Mouse (Mus musculus) embryonic facial prominence, embryonic 14.5 days (tissue): Measurements from ENCODE around the gene Gm5089. TPM values are rescaled to one million over a fixed set of nuclear protein-coding genes. Genes with fewer than 3 reads are reported as not detected.

ENCODE experiments used
- ATAC-seq: fragments of 200-750 bp; cut with Nextera tagmentation; 2 replicates; pipeline ENCODE4 v1.8.0; 2017; ENCODE audit warnings: low read depth, moderate number of reproducible peaks, moderate TSS enrichment
- DNase-seq: peaks from one replicate; pipeline ENCODE4 v3.0.0-alpha.2; 2015; ENCODE audit warnings: low spot score
- H3K27ac ChIP-seq: fragments of 300-500 bp; sonication (generic); replicated peaks from 2 replicates; pipeline ENCODE4 v1.5.1; 2014; ENCODE audit warnings: low read depth, mild to moderate bottlenecking, low read length, moderate library complexity
- H3K27me3 ChIP-seq: fragments of 300-500 bp; sonication (generic); replicated peaks from 2 replicates; pipeline ENCODE4 v1.6.1; 2014; ENCODE audit warnings: low read length; ENCODE audit not compliant: control insufficient read depth, insufficient read depth
- H3K36me3 ChIP-seq: fragments of 300-500 bp; sonication (generic); 2 replicates; pipeline ENCODE4 v1.6.1; 2014; ENCODE audit warnings: low read length, mixed read lengths; ENCODE audit not compliant: control insufficient read depth, insufficient read depth
- H3K4me1 ChIP-seq: fragments of 300-500 bp; sonication (generic); 2 replicates; pipeline ENCODE4 v1.6.1; 2014; ENCODE audit warnings: antibody characterized with exemption, low read length; ENCODE audit not compliant: control insufficient read depth, insufficient read depth
- H3K4me2 ChIP-seq: fragments of 300-500 bp; sonication (generic); 2 replicates; pipeline ENCODE4 v1.6.1; 2014; ENCODE audit warnings: low read depth, mild to moderate bottlenecking, low read length, moderate library complexity, mixed read lengths
- H3K4me3 ChIP-seq: fragments of 300-500 bp; sonication (generic); 2 replicates; pipeline ENCODE4 v1.5.1; 2014; ENCODE audit warnings: low read depth, mild to moderate bottlenecking, low read length
- H3K9ac ChIP-seq: fragments of 300-500 bp; sonication (generic); 2 replicates; pipeline ENCODE4 v1.6.1; 2014; ENCODE audit warnings: low read depth, mild to moderate bottlenecking, low read length, moderate library complexity, mixed read lengths
- H3K9me3 ChIP-seq: fragments of 300-500 bp; sonication (generic); 2 replicates; pipeline ENCODE4 v1.6.1; 2016; ENCODE audit warnings: low read length; ENCODE audit not compliant: control insufficient read depth
- WGBS: fragments of 180-500 bp; shearing (Covaris S2); extraction: QIAGEN DNeasy Blood & Tissue Kit; methylation state at CpG from one replicate; pipeline ENCODE4 v1.1.7; 2014; 5-methylcytosine and 5-hydroxymethylcytosine counted together
- polyA plus RNA-seq: library from polyadenylated mRNA; unstranded; fragments of >200 nt; fragmentation: Nextera tagmentation; extraction: Ambion mirVana; gene quantifications from 2 replicates; pipeline ENCODE4 v1.2.1, GENCODE M21; 2014

Gene Gm5089
- polyA plus RNA-seq, 1 experiment from 2014 or later, result not detected

DNA sequence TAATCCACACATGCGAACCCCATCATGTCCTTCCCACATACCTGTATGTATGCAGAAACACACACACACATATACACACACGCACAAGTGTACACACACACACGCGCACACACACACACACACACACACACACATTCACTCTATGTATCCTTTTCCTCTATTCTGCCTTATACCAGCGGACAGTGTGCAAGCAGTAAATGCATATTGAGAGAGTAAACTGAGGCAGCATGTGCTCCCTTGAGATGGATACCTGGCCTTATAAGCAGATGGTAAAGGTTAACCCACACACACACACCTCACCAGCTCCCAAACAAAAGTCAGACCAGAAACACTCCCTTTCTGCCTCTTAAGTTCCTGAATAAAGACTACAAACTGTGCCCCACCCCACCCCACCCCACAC is 65.2 kb downstream of the Gm5089 start:
- Histone ChIP-seq H3K4me1 (no peaks in the 10 kb centered on the region), H3K27me3 (no peaks in the 10 kb centered on the region; the same call in 1 of the 2 replicates), H3K4me3 (no peak overlapping the region), H3K4me2 (no peak overlapping the region), H3K27ac (no peak overlapping the region), H3K36me3 (no peaks in the 10 kb centered on the region), H3K9me3 (no peaks in the 10 kb centered on the region), H3K9ac (no peak overlapping the region)
- 93% methylated on average over 5 of the region's 5 CpGs for WGBS
- no peak for ATAC-seq
- no peak for DNase-seq

GRCm38 (mm10) chr14:122385238-122385534 is 65.7 kb downstream of the Gm5089 start:
- Histone ChIP-seq H3K27ac (no peak overlapping the region), H3K27me3 (no peaks in the 10 kb centered on the region; the same call in 1 of the 2 replicates), H3K4me3 (no peak overlapping the region), H3K9me3 (no peaks in the 10 kb centered on the region), H3K9ac (no peak overlapping the region), H3K4me1 (no peaks in the 10 kb centered on the region), H3K4me2 (no peak overlapping the region), H3K36me3 (no peaks in the 10 kb centered on the region)
- ATAC-seq (no peak), DNase-seq (no peak)
- 80% methylated on average over 3 of the region's 3 CpGs for WGBS

Other genes starting within 250 kb of the Gm5089 start
- 1.9 and 2.1 TPM in 2 replicates for gene Zic5, start 14.6 kb upstream of the Gm5089 start, polyA plus RNA-seq
- gene Zic2, start 24.3 kb upstream of the Gm5089 start, polyA plus RNA-seq, result 1.6 TPM in 2 replicates
- gene Gm10837, start 39.5 kb upstream of the Gm5089 start, polyA plus RNA-seq, result 0.14 TPM in 1 of 2 replicates, not detected in the other
- gene Pcca, start 83.2 kb upstream of the Gm5089 start, polyA plus RNA-seq, result 23.1 and 23.2 TPM in 2 replicates